8 mouse cellular contexts compared by ENCODE assay signal in genomic region chr4:41097871-41098576, GRCm38 (mm10). TPM values are rescaled to one million over a fixed set of nuclear protein-coding genes. Genes with fewer than 3 reads are reported as not detected.
DNase-seq lines count a peak whose midpoint lies in the region; ATAC-seq and TF ChIP-seq lines count a peak whose summit lies in the region.

TSS of gene Aqp3 (minus strand) at chr4:41098183.

- peaks cover 31% of the 10 kb centered on the region for H3K36me3 ChIP-seq in E14TG2a.4 (ENCODE audit: insufficient read depth, low read length)
- H3K36me3 ChIP-seq in forebrain, postnatal 0 days (ENCODE audit: insufficient read depth): no peaks in the 10 kb centered on the region
- no peaks in the 10 kb centered on the region for H3K36me3 ChIP-seq in lung, embryonic 16.5 days (ENCODE audit: control insufficient read depth, insufficient read depth, low read length)

- ATAC-seq in activated CD4-positive, CD25-positive, alpha-beta regulatory T cell, adult 4 months: peak; percentile 57
- ATAC-seq in forebrain, postnatal 0 days: peak; percentile 81
- 0 out of 2 replicates have a peak, but pooled peaks have one; percentile 41 for ATAC-seq in lung, embryonic 16.5 days (ENCODE audit: low read depth)
- no peak for ATAC-seq in frontal cortex, adult (ENCODE audit: low TSS enrichment)

- no peak for TF ChIP-seq CTCF in E14TG2a.4 (conservative IDR thresholded peaks at IDR 0.05; ENCODE audit: low read length)
- TF ChIP-seq CTCF in forebrain, postnatal 0 days (IDR thresholded peaks at IDR 0.05; ENCODE audit: low read depth): peak; percentile 27

- H3K4me2 ChIP-seq in forebrain, postnatal 0 days (ENCODE audit: low read depth): peak within 1 kb of the TSS; percentile 98
- H3K4me2 ChIP-seq in lung, embryonic 16.5 days (ENCODE audit: low read depth, low read length): peak within 1 kb of the TSS; percentile 86

- peak within 1 kb of the TSS; percentile 52 for H3K9ac ChIP-seq in forebrain, postnatal 0 days
- peak within 1 kb of the TSS; percentile 59 for H3K9ac ChIP-seq in lung, embryonic 16.5 days (ENCODE audit: low read length)

- WGBS in forebrain, postnatal 0 days: 1% methylated on average over 42 of the region's 42 CpGs
- WGBS in lung, embryonic 16.5 days: under 1% methylated on average over 42 of the region's 42 CpGs

- DNase-seq in forebrain, postnatal 0 days: peak; percentile 42
- peak; percentile 60 to 76 for DNase-seq in kidney, adult 8-10 months
- DNase-seq in retina, embryonic 14.5 days (ENCODE audit: low spot score): peak; percentile 58
- DNase-seq in gastrocnemius, postnatal 25 days: no peak

- H3K9me3 ChIP-seq in E14TG2a.4 (ENCODE audit: low read length): no peaks in the 10 kb centered on the region
- no peaks in the 10 kb centered on the region for H3K9me3 ChIP-seq in forebrain, postnatal 0 days (ENCODE audit: low read length)
- no peaks in the 10 kb centered on the region for H3K9me3 ChIP-seq in lung, embryonic 16.5 days (ENCODE audit: control insufficient read depth, low read length)

- peaks cover 44% of the 10 kb centered on the region for H3K27me3 ChIP-seq in E14TG2a.4 (ENCODE audit: insufficient read depth, low read length)
- no peaks in the 10 kb centered on the region for H3K27me3 ChIP-seq in forebrain, postnatal 0 days (ENCODE audit: insufficient read depth, low read length)
- H3K27me3 ChIP-seq in lung, embryonic 16.5 days (ENCODE audit: control insufficient read depth, insufficient read depth, low read depth, low read length): peaks cover 17% of the 10 kb centered on the region

- peaks cover 94% of the 10 kb centered on the region for H3K4me1 ChIP-seq in E14TG2a.4 (replicated peaks; ENCODE audit: low read depth, low read length)
- H3K4me1 ChIP-seq in forebrain, postnatal 0 days (ENCODE audit: insufficient read depth): no peaks in the 10 kb centered on the region
- peaks cover 24% of the 10 kb centered on the region for H3K4me1 ChIP-seq in lung, embryonic 16.5 days (replicated peaks; ENCODE audit: control insufficient read depth, insufficient read depth, low read length)

- no peak within 1 kb of the TSS for H3K27ac ChIP-seq in forebrain, postnatal 0 days (ENCODE audit: low read depth, low read length)
- no peak within 1 kb of the TSS for H3K27ac ChIP-seq in lung, embryonic 16.5 days (ENCODE audit: low read length)

- H3K4me3 ChIP-seq in E14TG2a.4 (replicated peaks; ENCODE audit: low read length): peak within 1 kb of the TSS; percentile 77
- H3K4me3 ChIP-seq in forebrain, postnatal 0 days (ENCODE audit: low read depth, low read length): peak within 1 kb of the TSS; percentile 49
- peak within 1 kb of the TSS; percentile 47 for H3K4me3 ChIP-seq in lung, embryonic 16.5 days (ENCODE audit: low read length)

RNA-seq across cellular contexts. Expression of gene Aqp3, which starts in this region (rescaled TPM):
- 10 to 100 TPM; 22.7 to 27.5 TPM for polyA plus RNA-seq in activated CD4-positive, CD25-positive, alpha-beta regulatory T cell, adult 4 months (2017; shearing (Covaris generic))
- total RNA-seq in forebrain, postnatal 0 days (2014; rRNA removed): 0.23 TPM in 1 of 2 replicates, not detected in the other
- polyA plus RNA-seq in forebrain, postnatal 0 days (2015; fragmentation: Nextera tagmentation; extraction: Ambion mirVana): 0.13 and 0.36 TPM in 2 replicates
- polyA plus RNA-seq in lung, embryonic 16.5 days (2015; fragmentation: Nextera tagmentation; extraction: Ambion mirVana): 1.5 and 4.5 TPM in 2 replicates
- not detected for total RNA-seq in gastrocnemius, postnatal 25 days (2021)

Comparison
In these comparisons a context has a peak if more than half of its experiments do, and no peak if none do; other contexts are left out.
1. Peak in DNase-seq, ATAC-seq, H3K4me3 ChIP-seq, H3K9ac ChIP-seq and H3K4me2 ChIP-seq in forebrain, postnatal 0 days; RNA of the gene not detected or under 1 TPM.